Mouse (Mus musculus) heart, adult 2 months (tissue): ENCODE results near the gene Disp2.

Experiments
- CTCF ChIP-seq: fragments of 200-600 bp; IDR thresholded peaks from 2 replicates; pipeline ENCODE4 v1.8.1; 2022; ENCODE audit warnings: antibody characterized with exemption, mild to moderate bottlenecking, moderate library complexity
- EP300 ChIP-seq: fragments of 200-500 bp; IDR thresholded peaks from 2 replicates; pipeline ENCODE4 v1.6.1; 2011; ENCODE audit warnings: low read depth, low read length, control low read depth; ENCODE audit not compliant: insufficient read depth
- POLR2A ChIP-seq: fragments of 200-500 bp; IDR thresholded peaks from 2 replicates; pipeline ENCODE4 v1.6.1; 2011; ENCODE audit warnings: mild to moderate bottlenecking, low read depth, low read length, control low read depth; ENCODE audit not compliant: insufficient read depth

- TF ChIP-seq POLR2A: no peak
- no peak for TF ChIP-seq CTCF
- no peak for TF ChIP-seq EP300
Measured at GRCm38 (mm10) chr2:118790221-118790550, 10.7 kb downstream of the Disp2 start.
